Mouse (Mus musculus) G1E (cell line): ENCODE results near the gene Gse1.

Experiments used
- CTCF ChIP-seq: IDR thresholded peaks from 2 replicates; pipeline ENCODE4 v1.5.1; 2012; ENCODE audit warnings: low read depth, low read length, inconsistent platforms, mixed read lengths
- GATA1 ChIP-seq: IDR thresholded peaks from 2 replicates; pipeline ENCODE4 v1.6.1; 2012; ENCODE audit warnings: borderline replicate concordance, low read length, inconsistent platforms, mixed read lengths
- GATA2 ChIP-seq: IDR thresholded peaks from 2 replicates; pipeline ENCODE4 v1.6.1; 2012; ENCODE audit warnings: low read depth, low read length, inconsistent platforms, borderline replicate concordance
- POLR2AphosphoS5 ChIP-seq: IDR thresholded peaks from 2 replicates; pipeline ENCODE4 v1.6.1; 2012; ENCODE audit warnings: low read depth, low read length, inconsistent platforms; ENCODE audit not compliant: insufficient replicate concordance
- TAL1 ChIP-seq: conservative IDR thresholded peaks from 2 replicates; pipeline ENCODE4 v1.6.1; 2012; ENCODE audit warnings: low read depth, low read length, inconsistent platforms, mixed read lengths

- no peak for TF ChIP-seq CTCF
- no peak for TF ChIP-seq TAL1
- TF ChIP-seq POLR2AphosphoS5, result no peak
- no peak for TF ChIP-seq GATA1
- no peak for TF ChIP-seq GATA2
Measured at GRCm38 (mm10) chr8:120488636-120489131, 260.4 kb downstream of the Gse1 start.
